Mouse (Mus musculus) urinary bladder, postnatal 14 days (tissue): ENCODE measurements around the gene Flot1.
"Not testable (repeated sequence)": the region's sequence is repeated elsewhere in the genome, so short reads cannot be mapped to it uniquely, and the experiment has no call there.

Source experiments
- DNase-seq: peaks from one replicate; pipeline ENCODE4 v3.0.0; 2021; ENCODE audit warnings: low spot score

Gene Flot1

GRCm38 (mm10) chr17:35835424-35836140, 12.6 kb downstream of the Flot1 start:
- DNase-seq: no peak

GRCm38 (mm10) chr17:35836178-35836965, 13.3 kb downstream of the Flot1 start:
- DNase-seq: peak; percentile 87

GRCm38 (mm10) chr17:35836991-35837422, 14.0 kb downstream of the Flot1 start:
- DNase-seq: peak; percentile 88

- peak; percentile 48 for DNase-seq
These were observed 14.5 kb downstream of the Flot1 start for GRCm38 (mm10) chr17:35837487-35837886.

GRCm38 (mm10) chr17:35838122-35838544, 15.1 kb downstream of the Flot1 start, which contains the start of gene Tubb5:
Tubb5 (minus strand) TSS chr17:35838306.
- peak; percentile 97 for DNase-seq

GRCm38 (mm10) chr17:35838570-35838969, 15.5 kb downstream of the Flot1 start:
- no peak for DNase-seq

GRCm38 (mm10) chr17:35839002-35839401, 16.0 kb downstream of the Flot1 start:
- DNase-seq: not testable (repeated sequence)

- no peak for DNase-seq
These were observed 17.5 kb downstream of the Flot1 start for GRCm38 (mm10) chr17:35840561-35840960.

- peak; percentile 99 for DNase-seq
These were observed 18.3 kb downstream of the Flot1 start, which contains the start of gene Mdc1 for GRCm38 (mm10) chr17:35841076-35841950. Mdc1 (plus strand) TSS chr17:35841515.

- no peak for DNase-seq
These were observed 19.0 kb downstream of the Flot1 start for GRCm38 (mm10) chr17:35842006-35842405.

- DNase-seq: no peak
These were observed 20.5 kb downstream of the Flot1 start for GRCm38 (mm10) chr17:35843514-35843913.

- DNase-seq: no peak
These were observed 25.1 kb downstream of the Flot1 start for GRCm38 (mm10) chr17:35848112-35848511.

- no peak for DNase-seq
These were observed 27.9 kb downstream of the Flot1 start for GRCm38 (mm10) chr17:35850974-35851373.

GRCm38 (mm10) chr17:35859371-35859770, 36.3 kb downstream of the Flot1 start:
- no peak for DNase-seq

- no peak for DNase-seq
These were observed 36.8 kb downstream of the Flot1 start for GRCm38 (mm10) chr17:35859835-35860234.

- DNase-seq: no peak
These were observed 37.8 kb downstream of the Flot1 start for GRCm38 (mm10) chr17:35860831-35861197.

GRCm38 (mm10) chr17:35861198-35861857, 38.3 kb downstream of the Flot1 start, which contains the start of gene Nrm:
Nrm (plus strand) TSS chr17:35861318.
- DNase-seq: peak; percentile 90

GRCm38 (mm10) chr17:35864832-35865353, 41.9 kb downstream of the Flot1 start:
- DNase-seq: no peak

- DNase-seq: peak; percentile 76
These were observed 42.7 kb downstream of the Flot1 start, which contains the start of gene Ppp1r18 for GRCm38 (mm10) chr17:35865481-35866280. Ppp1r18 (plus strand) TSS chr17:35865593.

- peak; percentile 68 for DNase-seq
These were observed 43.3 kb downstream of the Flot1 start for GRCm38 (mm10) chr17:35866281-35866831.
